Mouse (Mus musculus) lung, adult 2 months (tissue): ENCODE measurements around the gene Efna4. TPM values are rescaled to one million over a fixed set of nuclear protein-coding genes. Genes with fewer than 3 reads are reported as not detected.

Source experiments
- DNase-seq: peaks from one replicate; pipeline ENCODE4 v3.0.0; 2022
- H3K4me1 ChIP-seq: fragments of 200-500 bp; 2 replicates; pipeline ENCODE4 v1.6.1; 2011; ENCODE audit warnings: low read length; ENCODE audit not compliant: control insufficient read depth, insufficient read depth
- H3K4me3 ChIP-seq: fragments of 200-500 bp; replicated peaks from 2 replicates; pipeline ENCODE3; 2011; ENCODE audit warnings: low read depth, mild to moderate bottlenecking, control low read depth, low read length; ENCODE audit errors: extremely low read depth
- CTCF ChIP-seq: fragments of 200-500 bp; IDR thresholded peaks from 2 replicates; pipeline ENCODE4 v1.5.1; 2011; ENCODE audit warnings: mild to moderate bottlenecking, low read length, control low read depth; ENCODE audit not compliant: insufficient read depth
- POLR2A ChIP-seq: fragments of 200-500 bp; IDR thresholded peaks from 2 replicates; pipeline ENCODE4 v1.6.1; 2011; ENCODE audit warnings: low read depth, mild to moderate bottlenecking, control low read depth, low read length, borderline replicate concordance; ENCODE audit errors: extremely low read depth
- WGBS: fragments of 180-500 bp; shearing (Covaris S2); methylation state at CpG from one replicate; pipeline ENCODE4 v1.1.7; 2018; 5-methylcytosine and 5-hydroxymethylcytosine counted together
- polyA plus RNA-seq: library from polyadenylated mRNA; depleted of rRNA; stranded (reverse); fragments of >200 nt; gene quantifications from 2 replicates; pipeline ENCODE4 v1.2.3, GENCODE M21; 2012

Efna4 gene
- polyA plus RNA-seq, 1 experiment = 9.3 TPM

GRCm38 (mm10) chr3:89380711-89381110 is 42.9 kb upstream of the Efna4 start:
- Histone ChIP-seq H3K4me1 (peaks cover 13% of the 10 kb centered on the region), H3K4me3 (no peak overlapping the region)
- TF ChIP-seq POLR2A (no peak), CTCF (no peak)
- DNase-seq = no peak
- 94% methylated on average over 18 of the region's 18 CpGs for WGBS

GRCm38 (mm10) chr3:89380291-89380690 is 42.5 kb upstream of the Efna4 start:
- DNase-seq = no peak
- TF ChIP-seq POLR2A (no peak), CTCF (no peak)
- H3K4me3 ChIP-seq = no peak overlapping the region
- H3K4me1 ChIP-seq = peaks cover 13% of the 10 kb centered on the region
- 92% methylated on average over 14 of the region's 14 CpGs for WGBS

- DNase-seq = no peak
- no peak overlapping the region for H3K4me3 ChIP-seq
- TF ChIP-seq CTCF (no peak), POLR2A (no peak)
- WGBS = 81% methylated on average over 31 of the region's 31 CpGs
- H3K4me1 ChIP-seq = peaks cover 11% of the 10 kb centered on the region
Measured at GRCm38 (mm10) chr3:89379388-89380131, 41.7 kb upstream of the Efna4 start.

DNA sequence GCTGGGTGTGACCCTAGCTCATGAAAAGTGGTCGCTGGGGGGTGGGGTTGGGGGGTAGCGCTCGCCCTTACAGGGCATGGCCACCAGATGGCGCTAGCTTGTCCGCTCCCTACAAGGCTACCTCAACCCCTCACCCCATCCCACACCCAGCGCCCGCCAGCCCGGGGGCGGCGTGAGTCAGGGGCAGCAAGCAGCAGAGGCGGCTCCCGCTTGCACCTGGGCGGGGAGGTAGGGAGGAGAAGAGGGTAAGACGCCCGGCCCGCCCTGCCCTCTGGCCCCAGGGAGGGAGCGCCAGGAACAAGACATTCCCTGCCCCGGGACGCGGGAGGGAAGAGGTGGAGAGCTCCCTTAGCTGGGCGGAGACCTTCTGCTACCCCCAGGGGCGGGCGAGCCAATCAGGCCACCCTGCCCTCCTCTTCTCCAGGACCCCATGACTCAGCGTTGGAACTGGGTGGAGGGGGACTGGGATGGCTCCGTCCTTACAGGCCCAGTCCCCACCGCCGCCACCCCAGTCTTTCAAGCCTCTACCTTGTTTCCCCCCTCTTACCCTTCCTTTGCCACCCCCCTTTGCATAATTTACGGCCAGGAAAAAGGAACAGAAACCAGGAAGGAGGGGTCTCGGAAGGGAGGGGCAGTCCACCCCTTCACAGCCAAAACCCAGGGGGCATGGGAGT is 40.7 kb upstream of the Efna4 start:
- peaks cover 8% of the 10 kb centered on the region for H3K4me1 ChIP-seq
- TF ChIP-seq POLR2A (peak; percentile 16; the same call in 1 of the 2 replicates), CTCF (peak; percentile 79)
- peak overlapping the region; percentile 45 for H3K4me3 ChIP-seq
- peak; percentile 73 for DNase-seq
- WGBS = 7% methylated on average over 28 of the region's 29 CpGs

DNA sequence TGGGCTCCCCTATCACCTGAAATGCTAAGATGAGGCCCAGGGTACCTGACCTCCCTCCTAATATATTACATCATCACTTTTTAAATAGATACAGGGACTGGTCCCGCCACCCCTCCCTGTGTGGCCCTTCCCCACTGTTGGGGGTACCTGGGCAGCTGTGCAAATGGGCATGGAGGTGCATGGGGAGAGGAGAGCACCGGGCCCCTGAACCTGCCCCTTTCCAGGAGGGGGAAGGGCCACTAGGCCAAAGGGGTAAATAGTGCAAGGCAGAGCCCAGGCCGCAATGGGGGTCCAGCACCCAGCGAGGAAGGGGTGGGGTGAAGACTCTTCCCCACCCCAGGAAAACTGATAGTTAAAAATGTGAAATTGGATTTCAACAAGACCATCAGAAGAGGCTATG is 40.0 kb upstream of the Efna4 start:
- WGBS = 72% methylated on average over 4 of the region's 4 CpGs
- Histone ChIP-seq H3K4me1 (peaks cover 8% of the 10 kb centered on the region), H3K4me3 (no peak overlapping the region)
- no peak for DNase-seq
- TF ChIP-seq CTCF = no peak
- TF ChIP-seq POLR2A = no peak

- TF ChIP-seq CTCF (no peak), POLR2A (no peak)
- DNase-seq = no peak
- Histone ChIP-seq H3K4me1 (peaks cover 5% of the 10 kb centered on the region), H3K4me3 (no peak overlapping the region)
- WGBS = 32% methylated on average over 5 of the region's 5 CpGs
Measured at GRCm38 (mm10) chr3:89373581-89374231, 35.9 kb upstream of the Efna4 start.

DNA sequence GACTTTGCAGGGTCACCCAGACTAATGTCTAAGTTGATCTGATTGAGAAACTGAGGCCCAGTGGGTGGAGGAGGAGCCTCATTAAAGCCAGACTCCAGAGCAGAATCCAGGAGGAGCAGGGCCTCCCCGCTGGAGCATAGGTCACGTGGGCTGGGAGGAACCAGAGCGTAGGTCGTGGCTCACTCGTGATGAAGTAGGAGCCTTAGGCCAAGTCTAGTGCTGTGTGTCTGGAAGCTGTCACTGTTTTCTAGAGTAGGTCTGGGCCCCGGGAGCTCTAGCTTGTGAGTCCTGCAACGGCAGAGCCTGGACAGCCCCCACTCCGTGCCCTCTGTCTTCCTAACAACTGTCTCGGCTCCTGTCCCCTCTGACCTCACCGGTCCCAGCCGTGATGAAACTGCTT is 29.5 kb upstream of the Efna4 start:
- no peak overlapping the region for H3K4me3 ChIP-seq
- no peak for DNase-seq
- TF ChIP-seq POLR2A = no peak
- TF ChIP-seq CTCF = no peak
- no peaks in the 10 kb centered on the region for H3K4me1 ChIP-seq
- WGBS = 58% methylated on average over 11 of the region's 11 CpGs

DNA sequence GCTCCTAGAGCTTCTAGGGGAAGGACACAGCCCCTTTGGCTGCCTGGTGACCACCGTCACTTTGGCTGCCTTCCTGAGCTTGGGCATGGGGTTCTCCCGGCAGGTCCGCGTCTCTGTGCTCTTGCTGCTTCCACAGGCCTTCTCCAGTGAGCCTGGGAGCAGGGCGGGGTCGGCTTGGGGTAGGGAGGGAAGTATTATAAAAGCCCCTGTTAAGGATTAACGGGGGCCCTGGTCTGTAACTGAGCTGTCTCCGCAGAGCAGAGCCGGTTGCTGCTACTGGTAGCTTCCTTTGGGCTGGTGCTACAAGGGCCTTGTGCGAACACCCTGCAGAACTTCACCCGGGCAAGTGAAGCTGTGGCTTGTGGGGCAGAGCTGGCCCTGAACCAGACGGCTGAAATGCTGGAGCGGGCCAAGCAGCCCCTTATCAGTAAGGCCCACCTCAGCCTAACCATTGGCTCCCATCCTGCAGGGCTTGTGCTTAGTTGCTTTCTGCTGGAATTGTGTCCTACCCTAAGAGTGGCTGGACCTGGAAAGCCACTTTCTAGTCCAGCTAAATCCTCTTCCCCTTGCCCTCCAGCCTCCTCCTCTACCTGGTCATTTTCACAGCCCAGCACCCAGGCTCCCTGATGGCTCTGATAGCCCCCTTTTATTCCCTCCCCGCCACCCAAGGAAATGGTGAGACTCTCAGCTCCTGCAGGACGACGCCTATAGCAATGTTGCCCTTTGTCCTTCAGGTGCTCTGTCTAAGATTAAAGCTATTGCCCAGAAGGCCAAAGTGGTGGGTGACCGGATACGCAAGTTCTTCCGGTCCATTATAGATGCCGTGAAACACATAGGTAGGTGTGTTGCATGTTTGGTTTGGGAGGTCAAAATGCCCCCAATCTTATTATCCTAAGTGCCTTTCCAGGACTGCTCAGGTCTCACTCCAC is 27.9 kb upstream of the Efna4 start:
- no peaks in the 10 kb centered on the region for H3K4me1 ChIP-seq
- no peak for DNase-seq
- no peak for TF ChIP-seq CTCF
- WGBS = 79% methylated on average over 20 of the region's 20 CpGs
- no peak overlapping the region for H3K4me3 ChIP-seq

GRCm38 (mm10) chr3:89365153-89365485 is 27.3 kb upstream of the Efna4 start, which contains the start of gene Dcst1:
Gene Dcst1, minus strand, starts transcription at chr3:89365253.
- WGBS = 94% methylated on average over 11 of the region's 11 CpGs
- TF ChIP-seq CTCF (no peak), POLR2A (no peak)
- Histone ChIP-seq H3K4me1 (no peaks in the 10 kb centered on the region), H3K4me3 (no peak within 1 kb of the TSS)
- DNase-seq = no peak
